Mouse (Mus musculus): ENCODE data around the gene Rnaseh2c.
A peak's percentile ranks its signal among the peaks of the same experiment; 100 is the strongest.

Rnaseh2c gene

GRCm38 (mm10) chr19:5601752-5602541, at the start of gene Rnaseh2c:
Rnaseh2c (plus strand) TSS chr19:5601873.
- peak; percentile 85 for DNase-seq (ENCODE audit: low read depth)

GRCm38 (mm10) chr19:5553802-5554201, 47.9 kb upstream of the Rnaseh2c start:
- DNase-seq (ENCODE audit: low read depth): no peak

GRCm38 (mm10) chr19:5554212-5554611, 47.5 kb upstream of the Rnaseh2c start:
- DNase-seq (ENCODE audit: low read depth): no peak

GRCm38 (mm10) chr19:5558169-5558568, 43.5 kb upstream of the Rnaseh2c start:
- no peak for DNase-seq (ENCODE audit: low read depth)

GRCm38 (mm10) chr19:5558770-5559169, 42.9 kb upstream of the Rnaseh2c start:
- no peak for DNase-seq (ENCODE audit: low read depth)

- no peak for DNase-seq (ENCODE audit: low read depth)
Measured at GRCm38 (mm10) chr19:5559229-5559628, 42.4 kb upstream of the Rnaseh2c start.

GRCm38 (mm10) chr19:5559631-5560456, 41.8 kb upstream of the Rnaseh2c start:
- DNase-seq (ENCODE audit: low read depth): no peak

GRCm38 (mm10) chr19:5560457-5561041, 41.1 kb upstream of the Rnaseh2c start, which contains the start of gene Ovol1:
Ovol1 (minus strand) TSS chr19:5560646.
- DNase-seq (ENCODE audit: low read depth): no peak

GRCm38 (mm10) chr19:5561252-5561790, 40.4 kb upstream of the Rnaseh2c start:
- DNase-seq (ENCODE audit: low read depth): no peak

- DNase-seq (ENCODE audit: low read depth): no peak
Measured at GRCm38 (mm10) chr19:5561886-5562285, 39.8 kb upstream of the Rnaseh2c start.

GRCm38 (mm10) chr19:5562776-5563175, 38.9 kb upstream of the Rnaseh2c start:
- DNase-seq (ENCODE audit: low read depth): no peak

GRCm38 (mm10) chr19:5566316-5566715, 35.4 kb upstream of the Rnaseh2c start:
- peak; percentile 33 for DNase-seq (ENCODE audit: low read depth)

GRCm38 (mm10) chr19:5567180-5567533, 34.5 kb upstream of the Rnaseh2c start:
- DNase-seq (ENCODE audit: low read depth): no peak

GRCm38 (mm10) chr19:5567534-5568469, 33.9 kb upstream of the Rnaseh2c start, which contains the start of gene Ap5b1:
Ap5b1 (plus strand) TSS chr19:5568025.
- DNase-seq (ENCODE audit: low read depth): peak; percentile 90

- peak; percentile 95 for DNase-seq (ENCODE audit: low read depth)
Measured at GRCm38 (mm10) chr19:5568470-5569140, 33.1 kb upstream of the Rnaseh2c start.

- DNase-seq (ENCODE audit: low read depth): no peak
Measured at GRCm38 (mm10) chr19:5569521-5569920, 32.2 kb upstream of the Rnaseh2c start.

- DNase-seq (ENCODE audit: low read depth): no peak
Measured at GRCm38 (mm10) chr19:5570353-5571246, 31.1 kb upstream of the Rnaseh2c start.

GRCm38 (mm10) chr19:5571831-5572230, 29.8 kb upstream of the Rnaseh2c start:
- DNase-seq (ENCODE audit: low read depth): peak; percentile 96

GRCm38 (mm10) chr19:5572331-5573125, 29.1 kb upstream of the Rnaseh2c start:
- peak; percentile 98 for DNase-seq (ENCODE audit: low read depth)

Data from 416B (cell line).